Mouse (Mus musculus) hindbrain, embryonic 16.5 days (tissue): ENCODE data around the gene Ptbp1. TPM values are rescaled to one million over a fixed set of nuclear protein-coding genes. Genes with fewer than 3 reads are reported as not detected.
A peak's percentile ranks its signal among the peaks of the same experiment; 100 is the strongest.

Source experiments
- ATAC-seq: fragments of 200-750 bp; cut with Nextera tagmentation; 2 replicates; pipeline ENCODE4 v1.8.0; 2017; ENCODE audit warnings: moderate TSS enrichment, moderate library complexity
- H3K27ac ChIP-seq: fragments of 300-500 bp; sonication (generic); 2 replicates; pipeline ENCODE4 v1.5.1; 2014; ENCODE audit warnings: low read depth, mild to moderate bottlenecking, control low read depth, low read length, moderate library complexity
- H3K27me3 ChIP-seq: fragments of 300-500 bp; sonication (generic); replicated peaks from 2 replicates; pipeline ENCODE4 v1.6.1; 2014; ENCODE audit warnings: low read length; ENCODE audit not compliant: control insufficient read depth, insufficient read depth
- H3K36me3 ChIP-seq: fragments of 300-500 bp; sonication (generic); 2 replicates; pipeline ENCODE4 v1.6.1; 2014; ENCODE audit warnings: mild to moderate bottlenecking, low read length, moderate library complexity, mixed read lengths; ENCODE audit not compliant: control insufficient read depth, insufficient read depth
- H3K4me1 ChIP-seq: fragments of 300-500 bp; sonication (generic); 2 replicates; pipeline ENCODE4 v1.6.1; 2014; ENCODE audit warnings: low read depth, low read length; ENCODE audit not compliant: control insufficient read depth, insufficient read depth
- H3K4me2 ChIP-seq: fragments of 300-500 bp; sonication (generic); 2 replicates; pipeline ENCODE4 v1.6.1; 2014; ENCODE audit warnings: mild to moderate bottlenecking, low read length, control low read depth, moderate library complexity
- H3K4me3 ChIP-seq: fragments of 300-500 bp; sonication (generic); 2 replicates; pipeline ENCODE4 v1.5.1; 2014; ENCODE audit warnings: mild to moderate bottlenecking, low read length, control low read depth, moderate library complexity
- H3K9ac ChIP-seq: fragments of 300-500 bp; sonication (generic); 2 replicates; pipeline ENCODE4 v1.6.1; 2014; ENCODE audit warnings: low read depth, mild to moderate bottlenecking, control low read depth, low read length, moderate library complexity
- H3K9me3 ChIP-seq: fragments of 300-500 bp; sonication (generic); 2 replicates; pipeline ENCODE4 v1.6.1; 2014; ENCODE audit warnings: mild to moderate bottlenecking, low read length, moderate library complexity; ENCODE audit not compliant: control insufficient read depth
- WGBS: fragments of 180-500 bp; shearing (Covaris S2); extraction: QIAGEN DNeasy Blood & Tissue Kit; methylation state at CpG from one replicate; pipeline ENCODE4 v1.1.7; 2014; 5-methylcytosine and 5-hydroxymethylcytosine counted together
- polyA plus RNA-seq: library from polyadenylated mRNA; unstranded; fragments of >200 nt; fragmentation: Nextera tagmentation; extraction: Ambion mirVana; gene quantifications from 2 replicates; pipeline ENCODE4 v1.2.1, GENCODE M21; 2015

Gene Ptbp1
- polyA plus RNA-seq, 1 experiment from 2014 or later: 61.2 TPM

DNA sequence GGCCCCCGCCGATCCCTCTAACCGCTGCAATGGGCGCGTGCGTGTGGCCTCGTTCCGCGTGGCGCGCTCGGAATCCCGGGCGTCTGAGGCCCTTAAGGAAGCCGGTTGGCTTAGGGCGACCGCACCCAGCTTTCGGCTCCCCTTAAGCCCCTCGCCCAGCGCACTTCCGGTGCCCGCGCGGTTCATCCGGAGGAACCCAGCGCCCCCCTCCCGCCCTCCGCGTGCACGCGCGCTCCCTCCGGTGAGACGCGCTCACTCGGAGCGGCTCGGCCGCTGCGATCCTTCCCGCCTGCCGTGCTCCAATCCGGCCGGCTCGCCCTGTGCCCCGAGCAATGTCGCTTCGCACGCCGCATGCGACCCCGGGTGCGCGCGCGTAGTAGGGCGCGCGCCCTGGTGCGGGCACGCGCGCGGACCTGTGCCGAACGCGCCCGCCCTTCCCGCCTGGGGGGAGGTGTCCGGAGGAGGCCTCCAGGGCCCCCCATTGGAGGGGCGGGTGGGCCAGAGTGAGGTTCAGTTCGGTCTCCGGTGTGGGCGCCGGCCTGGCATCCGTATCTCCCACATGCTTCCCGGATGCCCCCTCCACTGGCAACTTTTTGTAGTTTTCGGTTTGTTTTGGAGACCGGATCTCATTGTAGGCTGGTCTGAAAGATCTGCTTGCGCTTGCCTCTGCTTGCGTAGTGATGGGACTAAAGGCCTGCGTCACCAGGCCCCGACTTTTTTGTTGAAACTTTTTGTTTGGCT lies 744 bp downstream of the Ptbp1 start:
- Histone ChIP-seq H3K27me3 (no peaks in the 10 kb centered on the region), H3K27ac (peak overlapping the region; percentile 100), H3K36me3 (peaks cover 9% of the 10 kb centered on the region), H3K4me2 (peak overlapping the region; percentile 76), H3K9me3 (no peaks in the 10 kb centered on the region), H3K9ac (peak overlapping the region; percentile 97), H3K4me1 (peaks cover 61% of the 10 kb centered on the region), H3K4me3 (peak overlapping the region; percentile 93)
- WGBS: under 1% methylated on average over 82 of the region's 83 CpGs
- peak; percentile 6 for ATAC-seq

GRCm38 (mm10) chr10:79855558-79856184 lies 1.4 kb downstream of the Ptbp1 start:
- 2% methylated on average over 10 of the region's 10 CpGs for WGBS

GRCm38 (mm10) chr10:79856280-79856679 lies 2.1 kb downstream of the Ptbp1 start:
- WGBS: 32% methylated on average over 6 of the region's 6 CpGs
- Histone ChIP-seq H3K4me1 (peaks cover 61% of the 10 kb centered on the region), H3K9me3 (no peaks in the 10 kb centered on the region), H3K27me3 (no peaks in the 10 kb centered on the region), H3K4me2 (peak overlapping the region; percentile 76), H3K36me3 (peaks cover 22% of the 10 kb centered on the region), H3K9ac (peak overlapping the region; percentile 97), H3K4me3 (peak overlapping the region; percentile 93), H3K27ac (peak overlapping the region; percentile 13; the same call in 1 of the 2 replicates)
- no peak for ATAC-seq

More at GRCm38 (mm10) chr10:79855558-79856184, 1.4 kb downstream of the Ptbp1 start:
- H3K4me3 ChIP-seq: peak overlapping the region; percentile 93
- H3K9ac ChIP-seq: peak overlapping the region; percentile 97
- no peaks in the 10 kb centered on the region for H3K9me3 ChIP-seq
- H3K36me3 ChIP-seq: peaks cover 16% of the 10 kb centered on the region
- H3K4me1 ChIP-seq: peaks cover 61% of the 10 kb centered on the region
- H3K4me2 ChIP-seq: peak overlapping the region; percentile 76
- H3K27me3 ChIP-seq: no peaks in the 10 kb centered on the region
- H3K27ac ChIP-seq: peak overlapping the region; percentile 100
- ATAC-seq: no peak

DNA sequence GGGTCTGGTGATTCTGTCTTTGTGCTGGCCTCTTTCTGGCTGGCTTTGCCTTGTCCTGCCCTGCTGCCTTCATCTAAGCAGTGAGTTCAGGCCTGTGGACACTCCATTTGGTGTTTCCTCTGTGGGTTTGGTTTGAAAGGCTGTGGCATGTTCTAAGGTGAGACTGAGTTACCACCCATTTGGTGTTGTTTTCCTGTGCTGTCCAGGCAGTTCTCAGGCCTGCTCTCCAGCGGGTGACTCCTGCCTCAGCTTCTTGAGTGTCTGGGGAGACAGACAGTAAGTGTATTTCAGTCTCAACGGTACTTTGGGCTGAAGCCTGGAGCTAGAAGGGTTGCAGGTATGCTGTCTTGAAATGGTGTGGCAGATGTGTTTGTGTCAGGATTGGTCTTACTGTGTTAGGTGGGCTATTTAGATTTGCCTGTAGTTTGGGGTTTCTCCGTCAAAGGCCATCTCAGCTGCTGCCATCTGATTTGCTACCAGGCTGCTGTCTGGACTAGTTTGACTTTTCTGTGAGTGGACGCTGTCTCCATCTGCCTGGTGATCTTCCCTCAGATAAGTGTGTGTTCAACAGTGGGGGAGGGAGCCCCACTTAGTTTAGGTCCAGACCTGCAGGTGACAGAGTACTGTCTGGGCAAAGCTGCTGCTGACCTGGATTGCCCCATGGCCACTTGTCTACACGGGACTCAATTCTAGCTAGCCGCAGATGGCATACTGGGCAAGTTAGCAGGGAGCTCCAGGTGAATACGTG lies 2.7 kb downstream of the Ptbp1 start:
- H3K9ac ChIP-seq: peak overlapping the region; percentile 97
- no peaks in the 10 kb centered on the region for H3K9me3 ChIP-seq
- H3K27me3 ChIP-seq: no peaks in the 10 kb centered on the region
- H3K4me3 ChIP-seq: peak overlapping the region; percentile 93
- H3K4me2 ChIP-seq: peak overlapping the region; percentile 76
- H3K27ac ChIP-seq: peak overlapping the region; percentile 13; the same call in 1 of the 2 replicates
- ATAC-seq: no peak
- WGBS: 43% methylated on average over 7 of the region's 7 CpGs
- H3K36me3 ChIP-seq: peaks cover 28% of the 10 kb centered on the region
- peaks cover 59% of the 10 kb centered on the region for H3K4me1 ChIP-seq

DNA sequence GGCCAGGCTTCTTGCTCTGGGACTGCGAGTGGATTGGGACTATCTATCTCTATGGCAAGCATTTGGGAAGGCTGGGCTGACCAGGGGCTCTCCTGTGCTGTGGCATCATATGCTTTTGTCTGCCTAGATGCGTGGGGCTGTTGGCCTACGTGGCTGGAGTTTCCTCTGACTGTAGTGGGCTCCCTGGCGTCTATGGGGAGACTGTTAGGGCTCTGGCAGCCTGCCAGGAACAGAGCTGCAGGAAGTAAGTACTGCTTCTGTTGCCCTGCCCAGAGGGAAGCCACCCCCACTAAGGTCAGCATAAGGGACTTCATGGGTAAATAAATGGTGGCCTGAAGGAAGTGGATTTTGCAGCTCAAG lies 3.2 kb downstream of the Ptbp1 start:
- H3K36me3 ChIP-seq: peaks cover 34% of the 10 kb centered on the region

DNA sequence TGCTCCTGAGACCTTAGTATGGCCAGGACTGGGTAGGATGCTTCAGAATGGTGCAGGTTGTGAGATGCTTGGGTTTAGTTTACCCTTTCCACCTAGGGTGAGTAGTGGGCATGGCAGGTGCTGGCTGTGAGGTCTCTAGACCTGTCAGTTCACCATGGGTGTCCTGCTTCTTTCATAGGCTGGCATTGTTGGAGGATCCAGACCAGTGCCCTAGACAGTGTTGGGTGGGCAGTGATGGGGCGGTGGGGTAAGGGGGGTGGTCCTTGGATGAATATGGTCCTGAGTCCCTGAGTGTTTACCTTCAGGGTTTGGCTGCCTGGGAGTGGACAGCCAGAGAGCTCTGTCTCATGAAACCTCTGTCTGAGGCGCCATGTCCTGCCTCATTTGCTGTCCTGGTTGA lies 3.7 kb downstream of the Ptbp1 start:
- H3K4me2 ChIP-seq: peak overlapping the region; percentile 76
- peaks cover 38% of the 10 kb centered on the region for H3K36me3 ChIP-seq
- no peaks in the 10 kb centered on the region for H3K27me3 ChIP-seq
- peak overlapping the region; percentile 26 for H3K27ac ChIP-seq
- ATAC-seq: no peak
- H3K4me1 ChIP-seq: peaks cover 48% of the 10 kb centered on the region
- H3K9me3 ChIP-seq: no peaks in the 10 kb centered on the region
- 61% methylated on average over 2 of the region's 2 CpGs for WGBS
- H3K9ac ChIP-seq: peak overlapping the region; percentile 41; the same call in 1 of the 2 replicates
- peak overlapping the region; percentile 9 for H3K4me3 ChIP-seq

More for the DNA sequence above, 3.2 kb downstream of the Ptbp1 start:
- no peaks in the 10 kb centered on the region for H3K27me3 ChIP-seq
- H3K4me1 ChIP-seq: peaks cover 53% of the 10 kb centered on the region
- H3K4me3 ChIP-seq: peak overlapping the region; percentile 93
- peak overlapping the region; percentile 76 for H3K4me2 ChIP-seq
- H3K9me3 ChIP-seq: no peaks in the 10 kb centered on the region
- H3K9ac ChIP-seq: peak overlapping the region; percentile 41; the same call in 1 of the 2 replicates
- no peak overlapping the region; the same call in 1 of the 2 replicates for H3K27ac ChIP-seq
- 18% methylated on average over 4 of the region's 4 CpGs for WGBS
- no peak for ATAC-seq

GRCm38 (mm10) chr10:79858416-79859074 lies 4.3 kb downstream of the Ptbp1 start:
- peak overlapping the region; percentile 4; the same call in 1 of the 2 replicates for H3K4me3 ChIP-seq
- 42% methylated on average over 17 of the region's 17 CpGs for WGBS
- H3K9me3 ChIP-seq: no peaks in the 10 kb centered on the region
- peak overlapping the region; percentile 26 for H3K27ac ChIP-seq
- H3K4me2 ChIP-seq: peak overlapping the region; percentile 76
- peaks cover 40% of the 10 kb centered on the region for H3K36me3 ChIP-seq
- no peaks in the 10 kb centered on the region for H3K27me3 ChIP-seq
- ATAC-seq: no peak
- H3K9ac ChIP-seq: no peak overlapping the region
- peaks cover 45% of the 10 kb centered on the region for H3K4me1 ChIP-seq

- Histone ChIP-seq H3K27me3 (no peaks in the 10 kb centered on the region), H3K4me2 (no peak overlapping the region), H3K9ac (no peak overlapping the region; the same call in 1 of the 2 replicates), H3K4me1 (peaks cover 45% of the 10 kb centered on the region), H3K9me3 (no peaks in the 10 kb centered on the region), H3K4me3 (no peak overlapping the region), H3K27ac (0 out of 2 replicates have a peak overlapping the region, but pooled peaks have one; percentile 7), H3K36me3 (peaks cover 40% of the 10 kb centered on the region)
- no peak for ATAC-seq
- 81% methylated on average over 11 of the region's 11 CpGs for WGBS
These were observed 4.9 kb downstream of the Ptbp1 start for GRCm38 (mm10) chr10:79859116-79859515.
